Mouse (Mus musculus): ENCODE results near the gene Olfr588-ps1. TPM values are rescaled to one million over a fixed set of nuclear protein-coding genes. Genes with fewer than 3 reads are reported as not detected.

Gene Olfr588-ps1
- not detected for polyA plus RNA-seq (2014; fragmentation: Illumina TruSeq; extraction: RNeasy Lipid Tissue Mini Kit (QIAGEN cat#74804); ENCODE audit: low read depth, low replicate concordance)

DNA sequence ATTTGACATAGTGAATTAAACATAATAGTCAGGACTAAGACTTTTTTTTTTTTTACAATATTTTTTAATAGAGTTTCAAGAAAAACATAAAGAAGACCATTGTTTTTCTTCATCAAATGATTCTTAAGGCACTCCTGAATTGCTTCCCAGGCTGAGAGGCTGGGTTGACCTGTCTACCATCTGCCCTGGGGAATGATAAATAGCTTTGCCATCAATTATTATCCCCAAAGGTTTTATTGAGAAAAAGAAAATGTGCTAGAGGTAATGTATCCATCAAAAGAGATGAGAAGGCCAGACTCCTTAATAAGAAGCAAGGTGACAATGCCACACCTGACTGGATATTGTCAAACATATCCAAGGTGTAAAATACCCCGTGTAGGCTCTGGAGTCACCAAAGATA is at the start of gene Olfr588-ps1:
Olfr588-ps1 (plus strand) TSS at position 301 of the 400 bp plus-strand sequence.

DNA sequence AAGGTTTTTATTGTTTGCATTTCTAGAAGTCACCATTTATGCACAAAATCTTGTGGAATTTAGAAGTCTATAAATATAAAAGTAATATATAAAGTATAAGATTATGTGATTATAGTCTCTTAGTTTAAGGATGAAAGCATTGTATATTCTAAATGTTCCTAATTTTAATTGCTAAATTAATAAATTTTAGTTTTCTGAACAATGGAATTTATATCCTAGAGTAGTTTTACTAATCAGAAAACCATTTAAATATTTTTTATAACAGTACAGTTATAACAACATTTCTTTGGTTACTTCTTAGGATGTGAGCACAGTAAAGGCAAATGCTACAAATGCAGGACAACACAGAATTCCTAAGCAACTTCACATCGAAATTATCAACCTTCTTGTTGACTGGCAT is 43.3 kb upstream of the Olfr588-ps1 start, which contains the start of gene Olfr585:
Olfr585 (plus strand) TSS at position 301 of the 400 bp plus-strand sequence.

DNA sequence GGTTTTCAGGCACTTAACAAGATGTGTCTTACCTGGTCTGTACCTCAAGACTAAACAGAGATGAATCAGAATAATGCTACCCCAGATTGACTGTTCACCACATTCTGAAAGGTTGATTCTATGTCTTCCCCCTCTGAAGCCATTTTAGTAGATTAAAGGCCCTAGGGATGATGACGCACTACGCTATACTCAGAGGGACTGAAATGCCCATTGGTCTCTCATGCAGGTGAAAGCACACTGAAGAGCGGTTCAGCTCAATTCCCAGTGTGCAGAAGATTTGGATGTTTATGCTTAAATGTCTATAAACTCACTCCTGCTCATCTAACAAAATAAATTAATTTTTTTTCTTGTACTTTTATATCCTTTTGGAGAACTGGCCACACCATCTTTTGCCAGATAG is 15.1 kb upstream of the Olfr588-ps1 start, which contains the start of gene Olfr586:
Olfr586 (minus strand) TSS at position 101 of the 400 bp plus-strand sequence.

DNA sequence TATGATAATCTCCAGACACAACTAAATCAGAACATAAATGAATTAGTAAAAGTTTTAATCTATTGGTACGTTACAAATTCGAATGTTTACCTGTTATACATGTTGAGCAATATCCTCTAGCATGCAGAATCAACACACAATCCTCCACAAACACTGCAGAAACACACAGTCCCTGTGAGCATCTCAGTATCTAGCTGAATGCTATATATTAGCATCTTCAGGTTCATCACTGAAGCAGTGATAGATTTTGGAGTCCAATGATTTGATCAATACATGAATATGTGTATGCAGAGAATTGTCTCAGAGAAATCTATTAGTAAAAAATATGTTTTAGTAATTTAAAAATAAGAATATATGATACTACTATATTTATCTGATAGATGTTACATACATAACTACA is 15.6 kb downstream of the Olfr588-ps1 start, which contains the start of gene Olfr589:
Olfr589 (minus strand) TSS at position 101 of the 400 bp plus-strand sequence.

DNA sequence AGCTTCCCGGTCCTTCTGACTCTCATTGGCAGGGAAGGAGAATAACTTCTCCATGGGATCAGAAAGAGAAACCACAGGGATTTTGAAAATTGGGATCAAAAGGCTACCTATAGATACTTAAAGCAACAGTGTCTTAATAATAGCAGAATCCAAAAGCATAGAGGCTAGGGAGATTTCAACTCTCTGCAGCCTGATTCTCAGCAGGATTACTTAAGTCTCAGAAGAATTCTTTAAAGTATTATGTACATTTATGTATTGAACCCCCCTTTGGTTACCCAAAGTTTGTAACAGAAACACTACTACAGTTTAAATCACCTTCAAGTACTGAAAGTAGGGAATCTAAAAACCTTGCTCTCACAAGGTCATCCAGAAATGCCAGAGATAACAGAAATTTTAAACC is 37.6 kb downstream of the Olfr588-ps1 start, which contains the start of gene Olfr591:
Olfr591 (minus strand) TSS at position 101 of the 400 bp plus-strand sequence.

DNA sequence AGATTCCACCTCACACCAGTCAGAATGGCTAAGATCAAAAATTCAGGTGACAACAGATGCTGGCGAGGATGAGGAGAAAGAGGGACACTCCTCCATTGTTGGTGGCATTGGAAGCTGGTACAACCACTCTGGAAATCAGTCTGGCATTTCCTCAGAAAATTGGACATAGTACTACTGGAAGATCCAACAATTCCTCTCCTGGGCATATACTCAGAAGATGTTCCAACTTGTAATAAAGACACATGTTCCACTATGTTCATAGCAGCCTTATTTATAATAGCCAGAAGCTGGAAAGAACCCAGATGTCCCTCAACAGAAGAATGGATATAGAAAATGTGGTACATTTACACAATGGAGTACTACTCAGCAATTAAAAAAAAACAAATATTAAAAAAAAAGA is 43.8 kb downstream of the Olfr588-ps1 start, which contains the start of gene Olfr592:
Olfr592 (plus strand) TSS at position 301 of the 400 bp plus-strand sequence.

Other genes starting within 250 kb of the Olfr588-ps1 start
- gene Olfr569, start 250.0 kb upstream of the Olfr588-ps1 start, polyA plus RNA-seq (2014; fragmentation: Illumina TruSeq; extraction: RNeasy Lipid Tissue Mini Kit (QIAGEN cat#74804); ENCODE audit: low read depth, low replicate concordance): not detected
- gene Olfr570, start 246.3 kb upstream of the Olfr588-ps1 start, polyA plus RNA-seq (2014; fragmentation: Illumina TruSeq; extraction: RNeasy Lipid Tissue Mini Kit (QIAGEN cat#74804); ENCODE audit: low read depth, low replicate concordance): not detected
- gene Olfr571, start 223.3 kb upstream of the Olfr588-ps1 start, polyA plus RNA-seq (2014; fragmentation: Illumina TruSeq; extraction: RNeasy Lipid Tissue Mini Kit (QIAGEN cat#74804); ENCODE audit: low read depth, low replicate concordance): not detected
- not detected for gene Olfr572, start 216.5 kb upstream of the Olfr588-ps1 start, polyA plus RNA-seq (2014; fragmentation: Illumina TruSeq; extraction: RNeasy Lipid Tissue Mini Kit (QIAGEN cat#74804); ENCODE audit: low read depth, low replicate concordance)
- gene Olfr573-ps1, start 198.3 kb upstream of the Olfr588-ps1 start, polyA plus RNA-seq (2014; fragmentation: Illumina TruSeq; extraction: RNeasy Lipid Tissue Mini Kit (QIAGEN cat#74804); ENCODE audit: low read depth, low replicate concordance): not detected
- not detected for gene Olfr574, start 192.4 kb upstream of the Olfr588-ps1 start, polyA plus RNA-seq (2014; fragmentation: Illumina TruSeq; extraction: RNeasy Lipid Tissue Mini Kit (QIAGEN cat#74804); ENCODE audit: low read depth, low replicate concordance)
- not detected for gene Olfr575, start 182.1 kb upstream of the Olfr588-ps1 start, polyA plus RNA-seq (2014; fragmentation: Illumina TruSeq; extraction: RNeasy Lipid Tissue Mini Kit (QIAGEN cat#74804); ENCODE audit: low read depth, low replicate concordance)
- gene Olfr576, start 178.2 kb upstream of the Olfr588-ps1 start, polyA plus RNA-seq (2014; fragmentation: Illumina TruSeq; extraction: RNeasy Lipid Tissue Mini Kit (QIAGEN cat#74804); ENCODE audit: low read depth, low replicate concordance): not detected
- not detected for gene Olfr577, start 164.9 kb upstream of the Olfr588-ps1 start, polyA plus RNA-seq (2014; fragmentation: Illumina TruSeq; extraction: RNeasy Lipid Tissue Mini Kit (QIAGEN cat#74804); ENCODE audit: low read depth, low replicate concordance)
- not detected for gene Olfr578, start 151.6 kb upstream of the Olfr588-ps1 start, polyA plus RNA-seq (2014; fragmentation: Illumina TruSeq; extraction: RNeasy Lipid Tissue Mini Kit (QIAGEN cat#74804); ENCODE audit: low read depth, low replicate concordance)
- gene Olfr582, start 102.9 kb upstream of the Olfr588-ps1 start, polyA plus RNA-seq (2014; fragmentation: Illumina TruSeq; extraction: RNeasy Lipid Tissue Mini Kit (QIAGEN cat#74804); ENCODE audit: low read depth, low replicate concordance): not detected
- not detected for gene Olfr583, start 89.6 kb upstream of the Olfr588-ps1 start, polyA plus RNA-seq (2014; fragmentation: Illumina TruSeq; extraction: RNeasy Lipid Tissue Mini Kit (QIAGEN cat#74804); ENCODE audit: low read depth, low replicate concordance)
- not detected for gene Olfr584, start 59.0 kb upstream of the Olfr588-ps1 start, polyA plus RNA-seq (2014; fragmentation: Illumina TruSeq; extraction: RNeasy Lipid Tissue Mini Kit (QIAGEN cat#74804); ENCODE audit: low read depth, low replicate concordance)
- gene Olfr585, start 43.2 kb upstream of the Olfr588-ps1 start, polyA plus RNA-seq (2014; fragmentation: Illumina TruSeq; extraction: RNeasy Lipid Tissue Mini Kit (QIAGEN cat#74804); ENCODE audit: low read depth, low replicate concordance): not detected
- not detected for gene Olfr586, start 15.2 kb upstream of the Olfr588-ps1 start, polyA plus RNA-seq (2014; fragmentation: Illumina TruSeq; extraction: RNeasy Lipid Tissue Mini Kit (QIAGEN cat#74804); ENCODE audit: low read depth, low replicate concordance)
- gene Olfr589, start 15.5 kb downstream of the Olfr588-ps1 start, polyA plus RNA-seq (2014; fragmentation: Illumina TruSeq; extraction: RNeasy Lipid Tissue Mini Kit (QIAGEN cat#74804); ENCODE audit: low read depth, low replicate concordance): not detected
- not detected for gene Olfr591, start 37.5 kb downstream of the Olfr588-ps1 start, polyA plus RNA-seq (2014; fragmentation: Illumina TruSeq; extraction: RNeasy Lipid Tissue Mini Kit (QIAGEN cat#74804); ENCODE audit: low read depth, low replicate concordance)
- gene Olfr592, start 43.9 kb downstream of the Olfr588-ps1 start, polyA plus RNA-seq (2014; fragmentation: Illumina TruSeq; extraction: RNeasy Lipid Tissue Mini Kit (QIAGEN cat#74804); ENCODE audit: low read depth, low replicate concordance): not detected
- gene Olfr593, start 71.0 kb downstream of the Olfr588-ps1 start, polyA plus RNA-seq (2014; fragmentation: Illumina TruSeq; extraction: RNeasy Lipid Tissue Mini Kit (QIAGEN cat#74804); ENCODE audit: low read depth, low replicate concordance): not detected
- not detected for gene Olfr594, start 76.1 kb downstream of the Olfr588-ps1 start, polyA plus RNA-seq (2014; fragmentation: Illumina TruSeq; extraction: RNeasy Lipid Tissue Mini Kit (QIAGEN cat#74804); ENCODE audit: low read depth, low replicate concordance)
- gene Usp17ld, start 111.6 kb downstream of the Olfr588-ps1 start, polyA plus RNA-seq (2014; fragmentation: Illumina TruSeq; extraction: RNeasy Lipid Tissue Mini Kit (QIAGEN cat#74804); ENCODE audit: low read depth, low replicate concordance): not detected
- not detected for gene Olfr596, start 164.8 kb downstream of the Olfr588-ps1 start, polyA plus RNA-seq (2014; fragmentation: Illumina TruSeq; extraction: RNeasy Lipid Tissue Mini Kit (QIAGEN cat#74804); ENCODE audit: low read depth, low replicate concordance)
- not detected for gene Olfr597, start 175.4 kb downstream of the Olfr588-ps1 start, polyA plus RNA-seq (2014; fragmentation: Illumina TruSeq; extraction: RNeasy Lipid Tissue Mini Kit (QIAGEN cat#74804); ENCODE audit: low read depth, low replicate concordance)
- gene Olfr598, start 182.7 kb downstream of the Olfr588-ps1 start, polyA plus RNA-seq (2014; fragmentation: Illumina TruSeq; extraction: RNeasy Lipid Tissue Mini Kit (QIAGEN cat#74804); ENCODE audit: low read depth, low replicate concordance): not detected
- not detected for gene Olfr599, start 195.0 kb downstream of the Olfr588-ps1 start, polyA plus RNA-seq (2014; fragmentation: Illumina TruSeq; extraction: RNeasy Lipid Tissue Mini Kit (QIAGEN cat#74804); ENCODE audit: low read depth, low replicate concordance)
- not detected for gene Olfr600, start 208.8 kb downstream of the Olfr588-ps1 start, polyA plus RNA-seq (2014; fragmentation: Illumina TruSeq; extraction: RNeasy Lipid Tissue Mini Kit (QIAGEN cat#74804); ENCODE audit: low read depth, low replicate concordance)
- gene Olfr601, start 221.8 kb downstream of the Olfr588-ps1 start, polyA plus RNA-seq (2014; fragmentation: Illumina TruSeq; extraction: RNeasy Lipid Tissue Mini Kit (QIAGEN cat#74804); ENCODE audit: low read depth, low replicate concordance): not detected
- gene Olfr603, start 245.3 kb downstream of the Olfr588-ps1 start, polyA plus RNA-seq (2014; fragmentation: Illumina TruSeq; extraction: RNeasy Lipid Tissue Mini Kit (QIAGEN cat#74804); ENCODE audit: low read depth, low replicate concordance): not detected

Data from kidney, adult 10 weeks (tissue).